Mouse (Mus musculus) left cerebral cortex, postnatal 4 days (tissue): Measurements from ENCODE around the gene Pkhd1. TPM values are rescaled to one million over a fixed set of nuclear protein-coding genes. Genes with fewer than 3 reads are reported as not detected.
A peak's percentile ranks its signal among the peaks of the same experiment; 100 is the strongest.

Experiments
- DNase-seq: peaks from one replicate; pipeline ENCODE4 v3.0.0-alpha.2; 2022
- intact Hi-C: fragments of 180-260 bp; cut with DNase I; formaldehyde crosslinking; loops from one replicate; pipeline ENCODE4 v1.15.1; 2025
- total RNA-seq, 2 experiments: library from RNA; stranded (reverse); gene quantifications; 2 replicates each; pipeline ENCODE4 v1.2.3; 2021

Gene Pkhd1
- under 1 TPM in 1 of 2 experiments, not detected in 1; 0.16 TPM for total RNA-seq

GRCm38 (mm10) chr1:20617849-20618530, at the start of gene Pkhd1:
Gene Pkhd1 (minus strand): TSS chr1:20618064.
- no peak for DNase-seq
- intact Hi-C loops, result loop anchor here (10.0 kb wide), 1 partner anchor 277 kb away; the partner anchor contains the start of gene Paqr8

- intact Hi-C loops, result no loop called here
- no peak for DNase-seq
Observed at GRCm38 (mm10) chr1:20667567-20667966, 49.7 kb upstream of the Pkhd1 start.

DNA sequence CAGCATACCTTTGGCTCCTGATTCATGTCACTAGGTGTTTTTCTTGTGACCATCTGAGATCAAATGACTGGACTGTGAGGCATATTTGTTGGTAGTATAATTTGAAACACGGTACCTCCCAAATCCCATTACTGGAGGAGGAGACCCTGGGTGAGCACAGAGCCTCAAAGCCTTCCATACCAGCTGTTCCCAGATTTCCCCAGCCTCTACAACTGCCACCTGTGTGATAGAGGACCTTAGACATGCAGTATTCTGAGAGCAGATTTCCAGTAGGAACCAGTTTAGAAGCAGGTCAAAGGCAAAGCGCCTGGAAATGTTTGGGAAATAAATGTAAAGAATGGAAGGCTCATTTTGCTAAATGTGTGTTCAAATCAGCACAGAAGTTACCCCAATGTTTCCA, 48.4 kb upstream of the Pkhd1 start:
- intact Hi-C loops, result no loop called here
- DNase-seq, result no peak

DNA sequence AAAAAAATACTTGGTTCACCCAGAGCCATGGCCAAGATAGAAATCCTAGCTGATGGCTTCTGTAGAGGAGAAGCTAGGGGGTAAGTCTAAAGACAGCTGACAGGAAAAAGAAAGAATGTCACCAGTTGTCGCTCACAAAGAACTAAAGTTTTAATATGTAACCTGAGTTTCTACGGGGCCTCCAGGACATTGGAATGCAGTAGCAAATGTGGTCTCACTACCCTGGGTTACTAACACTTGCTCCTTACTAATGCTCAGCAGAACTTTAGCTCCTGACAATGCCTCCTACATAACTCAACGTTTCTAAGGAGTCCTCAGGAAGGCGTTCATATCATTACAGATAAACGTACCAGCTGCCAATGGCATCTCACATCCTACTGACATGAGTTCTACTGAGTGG, 37.2 kb upstream of the Pkhd1 start:
- intact Hi-C loops, result no loop called here
- DNase-seq, result no peak

DNA sequence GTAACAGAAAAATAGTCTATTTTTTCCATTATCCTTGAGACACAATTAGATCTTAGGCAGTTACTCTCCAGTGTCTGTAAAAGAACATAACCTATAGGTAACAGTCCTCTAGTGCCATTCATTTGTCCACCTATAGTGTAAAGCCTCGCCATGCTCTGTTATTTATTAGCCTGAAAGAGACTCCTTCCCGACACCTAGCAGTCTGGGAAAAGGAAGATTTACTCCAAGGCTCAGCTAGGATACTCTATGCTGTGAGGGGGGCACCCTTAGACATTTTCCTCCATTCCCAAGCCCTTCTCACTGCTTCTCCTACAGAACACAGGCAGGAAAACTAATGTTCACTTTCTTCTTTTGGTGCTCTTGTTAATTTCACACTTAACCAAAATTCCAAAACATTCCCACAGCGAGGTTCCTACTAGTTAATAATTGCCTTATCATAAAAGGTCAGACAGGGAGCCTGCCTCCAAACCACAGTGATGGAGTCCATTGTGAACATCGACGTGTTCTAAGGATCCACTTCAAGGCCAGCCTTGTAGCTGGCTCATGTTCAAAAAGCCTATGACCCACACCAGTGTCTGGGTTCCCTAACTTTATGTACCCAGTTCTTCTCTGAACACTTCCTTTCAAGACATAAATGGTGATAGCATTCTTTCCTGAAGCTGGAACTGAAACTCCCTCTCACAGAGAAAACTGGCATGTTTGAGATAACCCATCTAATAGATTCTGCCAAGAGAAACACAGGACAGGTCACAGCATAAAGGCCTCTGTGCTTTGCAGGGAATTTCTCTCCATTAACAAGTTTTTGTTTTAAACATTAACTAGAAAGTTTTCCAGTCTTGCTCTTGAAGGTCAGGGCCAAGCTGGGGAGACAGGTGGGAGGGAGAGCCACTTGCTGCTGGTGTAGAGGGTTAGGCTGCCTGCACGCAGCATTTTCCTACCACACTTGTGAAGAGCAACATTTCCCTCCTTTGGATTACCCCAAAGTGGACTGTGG, 35.9 kb upstream of the Pkhd1 start:
- intact Hi-C loops, result no loop called here
- DNase-seq, result no peak

GRCm38 (mm10) chr1:20634856-20635255, 17.0 kb upstream of the Pkhd1 start:
- intact Hi-C loops, result no loop called here
- no peak for DNase-seq

DNA sequence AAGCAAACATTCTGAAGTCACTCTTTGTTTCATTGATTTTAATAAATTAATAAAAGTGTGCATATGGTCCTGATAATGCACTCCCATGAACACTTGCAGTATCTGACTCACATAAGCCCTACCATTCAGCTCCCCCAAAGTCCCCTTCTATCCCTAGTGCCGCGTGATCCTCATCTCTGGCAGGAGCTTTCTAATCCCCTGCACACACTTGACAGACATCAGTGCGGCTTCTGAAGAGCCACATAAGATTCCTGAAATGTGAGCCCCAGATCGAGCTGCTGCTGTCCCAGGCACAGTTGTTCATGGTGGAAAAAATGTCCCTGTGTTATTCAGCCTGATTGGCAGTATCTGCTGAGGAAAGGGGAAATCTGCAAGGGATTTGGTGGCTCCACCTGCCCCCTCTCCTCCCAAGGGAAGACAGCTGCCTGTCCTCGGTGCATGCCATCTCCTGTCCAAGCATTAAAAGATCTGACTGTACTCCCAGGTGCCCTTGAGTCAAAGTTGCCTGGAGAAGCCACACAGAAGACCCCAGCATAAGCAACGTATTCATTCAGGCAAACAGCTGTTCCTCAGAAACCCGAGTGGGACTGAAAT, 15.5 kb upstream of the Pkhd1 start:
- no peak for DNase-seq
- intact Hi-C loops, result no loop called here

DNA sequence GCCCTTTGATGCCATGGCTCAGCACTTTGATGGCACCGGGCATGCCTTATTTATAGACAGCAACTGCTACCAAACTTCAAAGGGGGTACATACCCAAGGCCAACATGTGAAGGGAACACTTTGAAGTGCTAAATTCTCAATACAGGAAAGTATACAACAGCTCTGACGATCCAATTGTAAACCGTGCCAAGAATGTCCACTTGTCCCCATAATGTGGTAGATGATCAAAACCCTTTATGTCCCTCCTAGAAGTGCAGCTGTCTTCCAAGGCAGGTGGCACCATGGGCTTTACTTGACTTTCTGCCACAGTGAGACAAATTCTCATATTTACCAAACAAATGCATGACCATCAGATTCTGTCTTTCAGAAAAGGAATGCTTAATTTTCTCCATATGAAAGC, 6.7 kb upstream of the Pkhd1 start:
- no peak for DNase-seq
- intact Hi-C loops, result no loop called here

GRCm38 (mm10) chr1:20623375-20623774, 5.5 kb upstream of the Pkhd1 start:
- no peak for DNase-seq
- intact Hi-C loops, result no loop called here

- DNase-seq, result no peak
- intact Hi-C loops, result no loop called here
Observed at GRCm38 (mm10) chr1:20620611-20621010, 2.7 kb upstream of the Pkhd1 start.

DNA sequence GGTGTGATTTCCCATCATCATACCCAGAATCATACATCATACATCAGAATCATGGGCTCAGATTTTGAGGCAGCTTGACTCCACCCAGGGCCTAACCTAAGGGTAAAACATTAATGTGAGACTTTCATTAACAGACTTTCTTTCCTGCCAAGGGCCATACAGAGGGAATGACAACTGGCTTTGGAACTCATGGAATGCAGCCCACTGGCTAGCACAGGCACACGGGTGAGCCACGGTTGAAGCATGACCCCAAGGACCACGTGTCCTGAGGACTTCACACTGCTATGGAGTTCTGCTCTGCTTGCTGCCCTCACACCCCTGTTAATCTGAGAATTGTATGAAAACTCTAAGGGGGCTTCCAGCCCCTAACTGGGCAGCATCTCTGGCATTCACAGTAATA, 1.5 kb upstream of the Pkhd1 start:
- DNase-seq, result no peak
- intact Hi-C loops, result loop anchor here (10.0 kb wide), 1 partner anchor 275 kb away; the partner anchor contains the start of gene Paqr8

GRCm38 (mm10) chr1:20612643-20613042, 5.2 kb downstream of the Pkhd1 start:
- intact Hi-C loops, result loop anchor here (5.0 to 10.0 kb wide), 2 partner anchors 190 to 282 kb away; partner anchors contain the start of gene Paqr8
- DNase-seq, result peak; percentile 32

DNA sequence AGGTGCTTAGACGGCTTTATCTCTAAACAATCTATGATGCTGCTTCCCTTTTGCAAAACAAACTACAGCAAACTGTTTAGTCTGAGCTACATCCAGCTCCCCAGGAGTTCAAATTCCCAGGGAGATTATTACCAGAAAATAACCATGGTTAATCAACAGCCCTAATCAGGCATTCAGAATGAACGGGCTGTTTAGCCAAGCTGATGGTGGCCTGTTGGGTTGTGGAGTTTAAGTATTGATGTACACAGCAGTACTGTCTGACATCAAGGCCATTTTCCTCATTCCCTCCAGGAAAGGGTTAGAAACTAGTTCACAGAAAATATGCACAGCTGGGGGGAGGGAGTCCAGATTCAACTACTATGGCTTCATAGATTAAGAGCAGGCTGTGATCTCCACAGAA, 12.4 kb downstream of the Pkhd1 start:
- intact Hi-C loops, result no loop called here
- no peak for DNase-seq

DNA sequence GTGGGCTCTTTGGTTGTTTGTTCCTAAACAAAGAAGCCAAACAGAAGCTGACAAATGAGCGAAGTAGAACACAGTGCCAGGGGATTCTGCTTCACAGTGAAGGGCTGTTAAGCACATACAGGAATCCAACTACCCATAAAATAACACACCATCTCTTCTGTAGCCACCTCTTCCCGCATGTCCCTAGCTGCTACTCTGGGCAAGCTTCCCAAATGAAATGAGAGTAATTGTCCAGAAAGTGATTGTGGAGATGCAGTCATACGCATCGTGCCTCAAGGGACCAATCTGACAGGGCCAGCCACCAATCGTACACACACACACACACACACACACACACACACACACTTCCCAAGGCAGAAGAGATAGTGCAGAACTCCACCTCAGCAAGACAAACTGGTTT, 27.4 kb downstream of the Pkhd1 start:
- DNase-seq, result peak; percentile 26
- intact Hi-C loops, result no loop called here

- intact Hi-C loops, result no loop called here
- DNase-seq, result no peak
Observed at GRCm38 (mm10) chr1:20571469-20571868, 46.4 kb downstream of the Pkhd1 start.

DNA sequence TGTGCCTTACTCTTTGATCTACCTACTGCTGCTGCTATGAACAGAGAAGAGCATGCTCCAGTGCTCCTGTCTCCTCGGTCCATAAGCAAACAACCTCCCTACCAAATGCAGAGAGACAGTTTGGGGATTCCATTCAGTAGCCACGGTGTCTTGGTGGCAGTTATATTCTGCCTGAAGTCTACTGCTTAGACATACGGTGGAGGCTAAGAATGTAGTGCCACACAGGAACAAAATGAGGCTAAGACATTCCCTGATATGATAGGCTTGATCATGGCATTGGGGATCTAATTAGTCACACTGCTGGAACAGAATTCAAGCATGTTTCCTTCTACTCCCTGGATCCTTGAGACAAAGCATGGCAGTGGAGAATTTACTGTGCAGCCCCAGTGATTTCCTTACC, 48.4 kb downstream of the Pkhd1 start:
- no peak for DNase-seq
- intact Hi-C loops, result no loop called here

DNA sequence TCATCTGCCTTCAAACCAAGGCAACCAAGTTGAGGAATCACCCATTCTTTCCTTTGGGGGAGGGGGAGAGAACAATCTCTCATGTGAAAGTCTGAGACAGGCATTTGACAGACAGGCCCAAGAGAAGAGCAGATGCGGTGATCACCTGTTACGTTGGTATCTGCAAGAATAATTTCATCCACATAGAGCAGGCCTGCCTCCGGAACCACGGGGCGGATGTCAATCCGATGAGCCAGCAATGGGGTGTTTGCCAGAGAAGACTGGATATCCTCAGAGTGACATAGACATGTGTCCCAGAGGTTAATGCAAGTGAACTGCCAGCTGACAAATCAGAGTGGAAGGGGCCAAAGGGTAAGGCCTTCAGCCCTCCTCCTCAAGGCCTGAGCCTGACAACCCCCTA, 59.4 kb downstream of the Pkhd1 start:
- intact Hi-C loops, result no loop called here
- DNase-seq, result no peak

DNA sequence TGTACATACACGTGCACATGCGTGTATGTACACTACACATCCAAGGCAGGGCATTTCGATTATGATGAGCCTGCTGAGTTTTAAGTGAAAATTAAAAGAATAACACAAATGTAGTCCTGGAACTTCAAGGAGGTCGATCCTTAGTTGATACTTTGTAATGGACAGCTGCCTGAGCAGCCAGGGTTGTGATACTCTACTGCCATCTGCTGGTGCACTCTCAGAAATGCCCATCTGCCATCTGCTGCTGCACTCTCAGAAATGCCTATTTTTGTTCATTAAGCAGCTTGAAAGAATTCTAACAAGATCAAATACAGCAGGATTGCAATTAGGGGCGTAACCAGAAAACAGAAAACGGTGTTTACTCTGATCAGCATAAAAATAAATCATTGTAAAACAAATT, 63.5 kb downstream of the Pkhd1 start:
- intact Hi-C loops, result no loop called here
- DNase-seq, result peak; percentile 44

DNA sequence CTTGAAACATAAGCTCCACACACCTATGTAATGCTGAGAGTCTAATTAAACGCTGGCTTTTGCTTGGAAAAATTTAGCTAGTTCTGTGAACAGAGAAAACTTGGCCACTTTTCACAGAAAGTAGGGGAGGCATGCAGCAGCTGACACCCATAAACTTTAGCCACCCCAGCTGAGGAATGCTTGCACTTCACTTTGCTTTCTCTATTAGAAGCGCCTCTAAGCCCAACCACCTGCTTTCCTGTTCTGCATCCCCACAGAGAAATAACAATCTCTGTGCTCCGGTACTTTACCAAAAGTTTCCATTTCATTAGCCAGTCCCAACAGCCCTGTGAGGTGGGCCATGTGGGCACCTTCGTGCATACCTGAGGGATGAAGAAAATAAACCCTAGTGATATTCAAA, 66.5 kb downstream of the Pkhd1 start:
- intact Hi-C loops, result no loop called here
- DNase-seq, result no peak

- no peak for DNase-seq
- intact Hi-C loops, result no loop called here
Observed at GRCm38 (mm10) chr1:20544526-20544925, 73.3 kb downstream of the Pkhd1 start.

GRCm38 (mm10) chr1:20513364-20514084, 104.3 kb downstream of the Pkhd1 start:
- DNase-seq, result peak; percentile 44
- intact Hi-C loops, result loop anchor here (5.0 kb wide), 2 partner anchors 201 to 1306 kb away; partner anchors contain the start of gene Tfap2b
